Mouse (Mus musculus): Measurements from ENCODE around the gene Coa7. TPM values are rescaled to one million over a fixed set of nuclear protein-coding genes. Genes with fewer than 3 reads are reported as not detected.

The Coa7 gene
- total and polyA plus RNA-seq, 3 experiments = 7.7 to 53.0 (median 46.9) TPM

GRCm38 (mm10) chr4:108380146-108380545 is 52.2 kb downstream of the Coa7 start:
- DNase-seq = no peak

GRCm38 (mm10) chr4:108383183-108383714 is 55.3 kb downstream of the Coa7 start, which contains the start of gene Shisal2a:
TSS of gene Shisal2a (minus strand) at chr4:108383349.
- DNase-seq = no peak

GRCm38 (mm10) chr4:108386087-108386486 is 58.1 kb downstream of the Coa7 start:
- no peak for DNase-seq

- no peak for DNase-seq
Measured at GRCm38 (mm10) chr4:108387106-108387505, 59.2 kb downstream of the Coa7 start.

- DNase-seq = peak; percentile 66
Measured at GRCm38 (mm10) chr4:108387681-108388253, 59.8 kb downstream of the Coa7 start.

- no peak for DNase-seq
Measured at GRCm38 (mm10) chr4:108388741-108389140, 60.8 kb downstream of the Coa7 start.

GRCm38 (mm10) chr4:108391124-108391523 is 63.2 kb downstream of the Coa7 start:
- DNase-seq = no peak

Other genes with a start within 250 kb of the Coa7 start
- 10 to 100 TPM in 1 of 2 experiments, 1 to 10 TPM in 1; 8.0 to 17.4 TPM for gene Podn, start 231.7 kb upstream of the Coa7 start, total RNA-seq (2021)
- 17.6 and 21.9 TPM in 2 replicates for gene Podn, start 231.7 kb upstream of the Coa7 start, polyA plus RNA-seq (2012; rRNA removed)
- gene Scp2, start 183.1 kb upstream of the Coa7 start, total RNA-seq (2021) = 100 to 1,000 TPM; 265 to 443 TPM
- 70.2 and 70.8 TPM in 2 replicates for gene Scp2, start 183.1 kb upstream of the Coa7 start, polyA plus RNA-seq (2012; rRNA removed)
- 10 to 100 TPM; 23.0 to 26.4 TPM for gene Echdc2, start 162.7 kb upstream of the Coa7 start, total RNA-seq (2021)
- gene Echdc2, start 162.7 kb upstream of the Coa7 start, polyA plus RNA-seq (2012; rRNA removed) = 82.2 and 91.8 TPM in 2 replicates
- 1 to 10 TPM in 1 of 2 experiments, under 1 TPM in 1; 0.32 to 3.8 TPM for gene Zyg11a, start 110.1 kb upstream of the Coa7 start, total RNA-seq (2021)
- gene Zyg11a, start 110.1 kb upstream of the Coa7 start, polyA plus RNA-seq (2012; rRNA removed) = 0.24 and 0.98 TPM in 2 replicates
- 10 to 100 TPM; 34.1 to 43.0 TPM for gene Zyg11b, start 27.0 kb upstream of the Coa7 start, total RNA-seq (2021)
- 7.4 and 8.6 TPM in 2 replicates for gene Zyg11b, start 27.0 kb upstream of the Coa7 start, polyA plus RNA-seq (2012; rRNA removed)
- gene Shisal2a, start 55.2 kb downstream of the Coa7 start, total RNA-seq (2021) = 1 to 10 TPM; 6.4 to 9.5 TPM
- 14.3 and 16.2 TPM in 2 replicates for gene Shisal2a, start 55.2 kb downstream of the Coa7 start, polyA plus RNA-seq (2012; rRNA removed)
- gene Gpx7, start 78.8 kb downstream of the Coa7 start, total RNA-seq (2021) = 1 to 10 TPM; 5.1 to 8.5 TPM
- gene Gpx7, start 78.8 kb downstream of the Coa7 start, polyA plus RNA-seq (2012; rRNA removed) = 8.4 and 9.4 TPM in 2 replicates
- 10 to 100 TPM; 26.1 to 28.7 TPM for gene Tut4, start 131.3 kb downstream of the Coa7 start, total RNA-seq (2021)
- gene Tut4, start 131.3 kb downstream of the Coa7 start, polyA plus RNA-seq (2012; rRNA removed) = 24.4 and 27.2 TPM in 2 replicates

Measured in adrenal gland, adult 2 months (tissue).